Mouse (Mus musculus) lung, adult 2 months (tissue): ENCODE measurements around the gene Slfn3.

ENCODE experiments used
- CTCF ChIP-seq: fragments of 200-500 bp; IDR thresholded peaks from 2 replicates; pipeline ENCODE4 v1.5.1; 2011; ENCODE audit warnings: mild to moderate bottlenecking, low read length, control low read depth; ENCODE audit not compliant: insufficient read depth
- POLR2A ChIP-seq: fragments of 200-500 bp; IDR thresholded peaks from 2 replicates; pipeline ENCODE4 v1.6.1; 2011; ENCODE audit warnings: low read depth, mild to moderate bottlenecking, control low read depth, low read length, borderline replicate concordance; ENCODE audit errors: extremely low read depth

GRCm38 (mm10) chr11:83174948-83175539, 16.1 kb upstream of the Slfn3 start, which contains the start of gene Slfn4:
- TF ChIP-seq POLR2A (no peak), CTCF (no peak)
